In the genomic region with DNA sequence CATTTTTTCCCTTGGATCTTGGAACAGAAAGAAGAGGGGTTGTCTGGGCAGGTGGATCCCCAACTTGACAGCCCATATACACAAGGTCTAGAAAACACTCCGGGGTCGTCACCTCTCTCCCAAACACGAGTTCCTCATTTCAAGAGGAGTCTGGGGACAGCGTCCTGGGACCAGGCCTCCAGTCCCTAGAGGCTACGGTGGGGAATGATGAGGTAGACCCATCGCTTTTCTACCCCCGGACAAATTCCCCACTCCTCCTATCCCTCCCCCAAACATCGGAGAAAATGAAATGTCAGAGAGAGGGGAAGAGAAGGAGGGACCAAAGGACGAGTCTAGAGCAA, we compare ENCODE assay signal across 8 mouse cellular contexts. TPM values are rescaled to one million over a fixed set of nuclear protein-coding genes. Genes with fewer than 3 reads are reported as not detected.
DNase-seq lines count a peak whose midpoint lies in the region; ATAC-seq and TF ChIP-seq lines count a peak whose summit lies in the region.

No protein-coding gene starts in this region.

- TF ChIP-seq CTCF in CH12.LX (conservative IDR thresholded peaks at IDR 0.05 in 1 of 2, IDR thresholded peaks at IDR 0.05 in 1 of 2; ENCODE audit: low read depth in 2 of 2, low read length in 2 of 2): no peak
- TF ChIP-seq CTCF in forebrain, postnatal 0 days (IDR thresholded peaks at IDR 0.05; ENCODE audit: low read depth): no peak

- no peaks in the 10 kb centered on the region for H3K79me2 ChIP-seq in CH12.LX (replicated peaks; ENCODE audit: control insufficient read depth, extremely low read depth, insufficient read depth, poor library complexity, severe bottlenecking)
- no peaks in the 10 kb centered on the region for H3K79me2 ChIP-seq in macrophage (ENCODE audit: inconsistent target)

- TF ChIP-seq POLR2A in CH12.LX (IDR thresholded peaks at IDR 0.05; ENCODE audit: low read depth, low read length): no peak

- H3K4me2 ChIP-seq in CH12.LX (ENCODE audit: insufficient read depth, low read depth, poor library complexity, severe bottlenecking): peak overlapping the region; percentile 80
- peak overlapping the region; percentile 76 for H3K4me2 ChIP-seq in forebrain, postnatal 0 days (ENCODE audit: low read depth)

- no peak for TF ChIP-seq EP300 in CH12.LX (IDR thresholded peaks at IDR 0.05; ENCODE audit: low read length)

- H3K4me1 ChIP-seq in CH12.LX (ENCODE audit: control insufficient read depth in 1 of 2, insufficient read depth in 2 of 2): peaks cover 7 to 33% of the 10 kb centered on the region in 2 experiments
- 0 out of 2 replicates have a peak, but pooled peaks cover 5% of the 10 kb centered on the region for H3K4me1 ChIP-seq in forebrain, postnatal 0 days (ENCODE audit: insufficient read depth)

- H3K4me3 ChIP-seq in CH12.LX (replicated peaks in 1 of 3; ENCODE audit: low read depth in 2 of 3, low read length in 2 of 3, poor library complexity in 1 of 3): peak overlapping the region; percentile 67 to 98 (median 88)
- peak overlapping the region; percentile 54 for H3K4me3 ChIP-seq in forebrain, postnatal 0 days (ENCODE audit: low read depth, low read length)
- H3K4me3 ChIP-seq in macrophage (ENCODE audit: inconsistent target): peak overlapping the region; percentile 36

- 11% methylated on average over 9 of the region's 9 CpGs for WGBS in forebrain, postnatal 0 days
- WGBS in macrophage (ENCODE audit: missing documents): 9% methylated on average over 9 of the region's 9 CpGs

- DNase-seq in frontal cortex, postnatal 10 days (ENCODE audit: low spot score in 2 of 2): no peak
- peak; percentile 39 for DNase-seq in CH12.LX (ENCODE audit: extremely low read depth)
- DNase-seq in forebrain, postnatal 0 days: no peak
- DNase-seq in lung, postnatal 14 days: no peak

- peaks cover 13% of the 10 kb centered on the region for H3K27me3 ChIP-seq in CH12.LX (replicated peaks)
- H3K27me3 ChIP-seq in forebrain, postnatal 0 days (ENCODE audit: insufficient read depth, low read length): no peaks in the 10 kb centered on the region

- ATAC-seq in frontal cortex, adult (ENCODE audit: low TSS enrichment): peak; percentile 24; the same call in 1 of the 2 replicates
- ATAC-seq in forebrain, postnatal 0 days: peak; percentile 16; the same call in 1 of the 2 replicates
- no peak for ATAC-seq in erythroblast, adult 5-6 weeks (replicated peaks; ENCODE audit: low FRiP score, poor library complexity, severe bottlenecking)
- no peak for ATAC-seq in monocyte, adult 5-6 weeks (replicated peaks; ENCODE audit: insufficient number of reproducible peaks, low FRiP score, low TSS enrichment, poor library complexity, severe bottlenecking)

- H3K9me3 ChIP-seq in CH12.LX (replicated peaks; ENCODE audit: low read length): no peaks in the 10 kb centered on the region
- no peaks in the 10 kb centered on the region for H3K9me3 ChIP-seq in forebrain, postnatal 0 days (ENCODE audit: low read length)

- H3K27ac ChIP-seq in CH12.LX (ENCODE audit: insufficient read depth, low read depth) (peak overlapping the region; percentile 76; the same call in 1 of the 2 replicates), macrophage (no peak overlapping the region)
- H3K27ac ChIP-seq in forebrain, postnatal 0 days (ENCODE audit: low read depth, low read length): peak overlapping the region; percentile 47

- no peak for TF ChIP-seq RAD21 in CH12.LX (IDR thresholded peaks at IDR 0.05; ENCODE audit: low read depth, low read length)

- H3K36me3 ChIP-seq in CH12.LX (replicated peaks in 1 of 2; ENCODE audit: control insufficient read depth in 1 of 2, insufficient read depth in 1 of 2, low read length in 1 of 2): peaks cover 20 to 37% of the 10 kb centered on the region in 2 experiments
- H3K36me3 ChIP-seq in forebrain, postnatal 0 days (ENCODE audit: insufficient read depth): no peaks in the 10 kb centered on the region; the same call in 1 of the 2 replicates
- no peaks in the 10 kb centered on the region for H3K36me3 ChIP-seq in macrophage (ENCODE audit: inconsistent target)

- dilution Hi-C loops in CH12.LX (cut with MboI; ENCODE audit: extremely low pct_ligation_motif_present, extremely low pct_unique_long_range_greater_than_20kb, low sequenced_read_pairs): no loop called here

- H3K9ac ChIP-seq in CH12.LX (ENCODE audit: insufficient read depth, low read depth): peak overlapping the region; percentile 86
- H3K9ac ChIP-seq in forebrain, postnatal 0 days: peak overlapping the region; percentile 67

- in situ Hi-C loops in CH12.LX (cut with MboI; ENCODE audit: low pct_ligation_motif_present, low pct_unique_long_range_greater_than_20kb, low sequenced_read_pairs): no loop called here

RNA-seq across cellular contexts. Expression of gene Eno2, which starts 0.8 kb away (rescaled TPM):
- 15.9 and 24.6 TPM in 2 replicates for total RNA-seq in CH12.LX (2012; rRNA removed)
- total RNA-seq in CH12.LX (2014; rRNA removed): 20.8 and 26.7 TPM in 2 replicates
- 23.1 and 23.6 TPM in 2 replicates for polyA plus RNA-seq in CH12.LX (2012; ENCODE audit: insufficient read length, low read depth)
- 130 and 148 TPM in 2 replicates for total RNA-seq in forebrain, postnatal 0 days (2014; rRNA removed)
- polyA plus RNA-seq in forebrain, postnatal 0 days (2015; fragmentation: Nextera tagmentation; extraction: Ambion mirVana): 88.5 and 113 TPM in 2 replicates
- 100 to 1,000 TPM in 25 of 26 experiments, 10 to 100 TPM in 1; 81.3 to 737 (median 196) TPM for total RNA-seq in macrophage (2018; cell fraction: chromatin; rRNA removed)
- total RNA-seq in macrophage (2018; cell fraction: cytosol; rRNA removed): 10 to 100 TPM in 10 of 26 experiments, 1 to 10 TPM in 16; 4.9 to 24.9 (median 9.7) TPM
- total RNA-seq in macrophage (2018; cell fraction: nucleus; rRNA removed): 100 to 1,000 TPM in 13 of 26 experiments, 10 to 100 TPM in 13; 45.0 to 295 (median 98.8) TPM
- 4.8 to 9.6 TPM (median 6.7 TPM) in 3 replicates for polyA plus RNA-seq in macrophage (2018)
- total RNA-seq in erythroblast, adult 5-6 weeks (2015; ENCODE audit: low replicate concordance): not detected in 2 replicates
- total RNA-seq in erythroblast, adult 5-6 weeks (2017; ENCODE audit: low replicate concordance): not detected in 2 replicates
- not detected in 3 replicates for total RNA-seq in monocyte, adult 5-6 weeks (2017)

RNA-seq across cellular contexts. Expression of gene Lrrc23, which starts 10.9 kb away (rescaled TPM):
- total RNA-seq in CH12.LX (2012; rRNA removed) (not detected in 2 replicates), CH12.LX (2014; rRNA removed) (not detected in 2 replicates)
- polyA plus RNA-seq in CH12.LX (2012; ENCODE audit: insufficient read length, low read depth) (0.20 TPM in 1 of 2 replicates, not detected in the other), macrophage (2018) (not detected in 3 replicates)
- 13.7 and 13.8 TPM in 2 replicates for total RNA-seq in forebrain, postnatal 0 days (2014; rRNA removed)
- polyA plus RNA-seq in forebrain, postnatal 0 days (2015; fragmentation: Nextera tagmentation; extraction: Ambion mirVana): 9.6 and 14.7 TPM in 2 replicates
- total RNA-seq in macrophage (2018; cell fraction: chromatin; rRNA removed): not detected
- total RNA-seq in macrophage (2018; cell fraction: cytosol; rRNA removed): not detected
- total RNA-seq in macrophage (2018; cell fraction: nucleus; rRNA removed): under 1 TPM in 1 of 26 experiments, not detected in 25; 0.48 TPM
- not detected in 2 replicates for total RNA-seq in erythroblast, adult 5-6 weeks (2015; ENCODE audit: low replicate concordance)
- total RNA-seq in erythroblast, adult 5-6 weeks (2017; ENCODE audit: low replicate concordance): not detected in 2 replicates
- 2.2 TPM in 1 of 3 replicates, not detected in the others for total RNA-seq in monocyte, adult 5-6 weeks (2017)

RNA-seq across cellular contexts. Expression of gene Atn1, which starts 12.3 kb away (rescaled TPM):
- 3.8 and 4.6 TPM in 2 replicates for total RNA-seq in CH12.LX (2012; rRNA removed)
- 0.50 and 1.7 TPM in 2 replicates for total RNA-seq in CH12.LX (2014; rRNA removed)
- 27.0 and 35.1 TPM in 2 replicates for polyA plus RNA-seq in CH12.LX (2012; ENCODE audit: insufficient read length, low read depth)
- total RNA-seq in forebrain, postnatal 0 days (2014; rRNA removed): 15.0 and 16.7 TPM in 2 replicates
- 19.3 and 24.2 TPM in 2 replicates for polyA plus RNA-seq in forebrain, postnatal 0 days (2015; fragmentation: Nextera tagmentation; extraction: Ambion mirVana)
- 10 to 100 TPM in 25 of 26 experiments, 1 to 10 TPM in 1; 6.9 to 45.0 (median 27.8) TPM for total RNA-seq in macrophage (2018; cell fraction: chromatin; rRNA removed)
- 10 to 100 TPM; 20.9 to 33.9 (median 27.3) TPM for total RNA-seq in macrophage (2018; cell fraction: cytosol; rRNA removed)
- total RNA-seq in macrophage (2018; cell fraction: nucleus; rRNA removed): 10 to 100 TPM; 13.0 to 48.5 (median 23.3) TPM
- 17.0 to 35.6 TPM (median 21.7 TPM) in 3 replicates for polyA plus RNA-seq in macrophage (2018)
- 10.0 and 11.7 TPM in 2 replicates for total RNA-seq in erythroblast, adult 5-6 weeks (2015; ENCODE audit: low replicate concordance)
- total RNA-seq in erythroblast, adult 5-6 weeks (2017; ENCODE audit: low replicate concordance): 0.94 and 2.0 TPM in 2 replicates
- total RNA-seq in monocyte, adult 5-6 weeks (2017): 1.5 to 6.2 TPM in 2 of 3 replicates, not detected in the other

RNA-seq across cellular contexts. Expression of gene Gm45234, which starts 12.9 kb away (rescaled TPM):
- not detected in 2 replicates for total RNA-seq in CH12.LX (2012; rRNA removed)
- total RNA-seq in CH12.LX (2014; rRNA removed): not detected in 2 replicates
- not detected in 2 replicates for polyA plus RNA-seq in CH12.LX (2012; ENCODE audit: insufficient read length, low read depth)
- not detected in 2 replicates for total RNA-seq in forebrain, postnatal 0 days (2014; rRNA removed)
- polyA plus RNA-seq in forebrain, postnatal 0 days (2015; fragmentation: Nextera tagmentation; extraction: Ambion mirVana): 0.11 TPM in 1 of 2 replicates, not detected in the other
- total RNA-seq in macrophage (2018; cell fraction: chromatin; rRNA removed): 1 to 10 TPM in 1 of 26 experiments, not detected in 25; 2.2 TPM
- total RNA-seq in macrophage (2018; cell fraction: cytosol; rRNA removed): under 1 TPM in 7 of 26 experiments, not detected in 19; 0.10 to 0.44 (median 0.19) TPM
- total RNA-seq in macrophage (2018; cell fraction: nucleus; rRNA removed): under 1 TPM in 1 of 26 experiments, not detected in 25; 0.28 TPM
- polyA plus RNA-seq in macrophage (2018): not detected in 3 replicates
- not detected in 2 replicates for total RNA-seq in erythroblast, adult 5-6 weeks (2015; ENCODE audit: low replicate concordance)
- 0.56 TPM in 1 of 2 replicates, not detected in the other for total RNA-seq in erythroblast, adult 5-6 weeks (2017; ENCODE audit: low replicate concordance)
- 0.19 to 0.43 TPM in 2 of 3 replicates, not detected in the other for total RNA-seq in monocyte, adult 5-6 weeks (2017)

RNA-seq across cellular contexts. Expression of gene Grcc10, which starts 27.5 kb away (rescaled TPM):
- 146 and 197 TPM in 2 replicates for total RNA-seq in CH12.LX (2012; rRNA removed)
- total RNA-seq in CH12.LX (2014; rRNA removed): 59.3 and 64.3 TPM in 2 replicates
- polyA plus RNA-seq in CH12.LX (2012; ENCODE audit: insufficient read length, low read depth): 88.4 and 93.7 TPM in 2 replicates
- 257 and 314 TPM in 2 replicates for total RNA-seq in forebrain, postnatal 0 days (2014; rRNA removed)
- polyA plus RNA-seq in forebrain, postnatal 0 days (2015; fragmentation: Nextera tagmentation; extraction: Ambion mirVana): 699 and 862 TPM in 2 replicates
- total RNA-seq in macrophage (2018; cell fraction: chromatin; rRNA removed): 10 to 100 TPM in 19 of 26 experiments, 1 to 10 TPM in 7; 5.5 to 46.1 (median 17.1) TPM
- 100 to 1,000 TPM; 123 to 226 (median 148) TPM for total RNA-seq in macrophage (2018; cell fraction: cytosol; rRNA removed)
- 10 to 100 TPM; 14.9 to 66.2 (median 33.4) TPM for total RNA-seq in macrophage (2018; cell fraction: nucleus; rRNA removed)
- polyA plus RNA-seq in macrophage (2018): 43.6 to 99.2 TPM (median 63.8 TPM) in 3 replicates
- 33.6 and 64.9 TPM in 2 replicates for total RNA-seq in erythroblast, adult 5-6 weeks (2015; ENCODE audit: low replicate concordance)
- 7.5 and 16.9 TPM in 2 replicates for total RNA-seq in erythroblast, adult 5-6 weeks (2017; ENCODE audit: low replicate concordance)
- 150 to 174 TPM (median 165 TPM) in 3 replicates for total RNA-seq in monocyte, adult 5-6 weeks (2017)

Comparison
In these comparisons a context has a peak if more than half of its experiments do, and no peak if none do; other contexts are left out.
1. ATAC-seq: peak in frontal cortex, adult (single experiment) and forebrain, postnatal 0 days (single experiment); none in erythroblast, adult 5-6 weeks (single experiment) and monocyte, adult 5-6 weeks (single experiment).
2. H3K4me3 ChIP-seq: peak in every context shown above with its lines; median percentile 88 in CH12.LX; 54 in forebrain, postnatal 0 days; 36 in macrophage.
3. RNA of gene Eno2, which starts 0.8 kb away (total RNA-seq): 130 to 148 TPM in forebrain, postnatal 0 days and 15.9 to 26.7 TPM in CH12.LX; not detected in erythroblast, adult 5-6 weeks and not detected in monocyte, adult 5-6 weeks; every median in the first group is over 10 times any median in the second.